Mouse (Mus musculus) MEL (cell line): ENCODE measurements at regions not wholly inside any gene's neighbourhood (a gene's known extent, or its start where the extent isn't known, plus 50 kb on each side); places are given as distances from the start of the nearest gene placed in this dataset.

Experiments
- DNase-seq: peaks from one replicate; pipeline ENCODE4 v3.0.0; 2011; ENCODE audit warnings: low read depth, low spot score
- H3K27ac ChIP-seq: 2 replicates; pipeline ENCODE4 v1.5.1; 2012; ENCODE audit warnings: low read depth, mild to moderate bottlenecking, control low read depth, low read length, moderate library complexity; ENCODE audit not compliant: control insufficient read depth
- H3K27me3 ChIP-seq, 2 experiments: fragments of 150-350 bp in 1 of 2; sonication (generic) in 1 of 2; 2 replicates each; pipeline ENCODE4 v1.6.1; 2012; ENCODE audit warnings: low read length in 2 of 2, mild to moderate bottlenecking in 2 of 2, improper control_type of control experiment in 1 of 2, moderate library complexity in 1 of 2; ENCODE audit not compliant: insufficient read depth in 2 of 2, control insufficient read depth in 1 of 2
- H3K36me3 ChIP-seq, 2 experiments: 2 replicates each; pipeline ENCODE4 v1.6.1; 2012 to 2014; ENCODE audit warnings: low read length in 2 of 2, improper control_type of control experiment in 1 of 2, inconsistent platforms in 1 of 2, mild to moderate bottlenecking in 1 of 2; ENCODE audit not compliant: insufficient read depth in 2 of 2, control insufficient read depth in 1 of 2
- H3K4me1 ChIP-seq, 2 experiments: fragments of 150-350 bp in 1 of 2; sonication (generic) in 1 of 2; 2 replicates each; pipeline ENCODE4 v1.6.1; 2012; ENCODE audit warnings: low read length in 2 of 2, improper control_type of control experiment in 1 of 2, mild to moderate bottlenecking in 1 of 2; ENCODE audit not compliant: insufficient read depth in 2 of 2, control insufficient read depth in 1 of 2
- H3K4me3 ChIP-seq, 2 experiments: fragments of 150-350 bp in 1 of 2; sonication (generic) in 1 of 2; 2 replicates each; pipeline ENCODE4 v1.5.1; 2012; ENCODE audit warnings: low read depth in 2 of 2, low read length in 2 of 2, mild to moderate bottlenecking in 2 of 2, moderate library complexity in 2 of 2, control low read depth in 1 of 2, improper control_type of control experiment in 1 of 2; ENCODE audit not compliant: control insufficient read depth in 1 of 2, insufficient read depth in 1 of 2
- H3K79me2 ChIP-seq: 2 replicates; pipeline ENCODE4 v1.6.1; 2012; ENCODE audit warnings: mild to moderate bottlenecking, low read length, moderate library complexity; ENCODE audit not compliant: control insufficient read depth, poor library complexity, insufficient read depth
- H3K9ac ChIP-seq: 2 replicates; pipeline ENCODE4 v1.6.1; 2012; ENCODE audit warnings: low read depth, mild to moderate bottlenecking, control low read depth, low read length, moderate library complexity; ENCODE audit not compliant: control insufficient read depth, poor library complexity, severe bottlenecking
- H3K9me3 ChIP-seq: fragments of 150-350 bp; sonication (generic); replicated peaks from 2 replicates; pipeline ENCODE4 v1.6.1; 2012; ENCODE audit warnings: mild to moderate bottlenecking, low read length, improper control_type of control experiment, moderate library complexity; ENCODE audit not compliant: insufficient read depth
- BHLHE40 ChIP-seq: IDR thresholded peaks from 2 replicates; pipeline ENCODE4 v1.6.1; 2012; ENCODE audit warnings: low read depth, mild to moderate bottlenecking, inconsistent platforms, low read length, improper control_type of control experiment, borderline replicate concordance
- CHD2 ChIP-seq: IDR thresholded peaks from 2 replicates; pipeline ENCODE4 v1.6.1; 2011; ENCODE audit warnings: low read length, improper control_type of control experiment
- CTCF ChIP-seq, 3 experiments: IDR thresholded peaks in 2 of 3; conservative IDR thresholded peaks in 1 of 3; 2 replicates each; pipeline ENCODE4 v1.5.1; 2011 to 2012; ENCODE audit warnings: low read length in 3 of 3, low read depth in 2 of 3, mild to moderate bottlenecking in 2 of 3, improper control_type of control experiment in 1 of 3, inconsistent platforms in 1 of 3, mixed read lengths in 1 of 3, moderate library complexity in 1 of 3; ENCODE audit not compliant: control insufficient read depth in 1 of 3, insufficient read depth in 1 of 3, poor library complexity in 1 of 3, severe bottlenecking in 1 of 3
- E2F4 ChIP-seq: IDR thresholded peaks from 2 replicates; pipeline ENCODE4 v1.6.1; 2011; ENCODE audit warnings: low read depth, low read length, improper control_type of control experiment, borderline replicate concordance
- GATA1 ChIP-seq: IDR thresholded peaks from 2 replicates; pipeline ENCODE4 v1.6.1; 2011; ENCODE audit warnings: low read depth, low read length, improper control_type of control experiment
- HCFC1 ChIP-seq: IDR thresholded peaks from 2 replicates; pipeline ENCODE4 v1.6.1; 2012; ENCODE audit warnings: low read depth, mild to moderate bottlenecking, inconsistent platforms, low read length, improper control_type of control experiment, moderate library complexity
- JUND ChIP-seq: IDR thresholded peaks from 2 replicates; pipeline ENCODE4 v1.6.1; 2011; ENCODE audit warnings: low read depth, mild to moderate bottlenecking, improper control_type of control experiment, low read length
- KAT2A ChIP-seq: conservative IDR thresholded peaks from 2 replicates; pipeline ENCODE4 v1.6.1; 2012; ENCODE audit warnings: low read depth, low read length, improper control_type of control experiment, inconsistent platforms
- MAFK ChIP-seq: IDR thresholded peaks from 2 replicates; pipeline ENCODE4 v1.6.1; 2011; ENCODE audit warnings: low read depth, mild to moderate bottlenecking, low read length, improper control_type of control experiment, borderline replicate concordance
- MAZ ChIP-seq: IDR thresholded peaks from 2 replicates; pipeline ENCODE4 v1.6.1; 2012; ENCODE audit warnings: low read depth, mild to moderate bottlenecking, inconsistent platforms, low read length, improper control_type of control experiment
- MXI1 ChIP-seq: IDR thresholded peaks from 2 replicates; pipeline ENCODE4 v1.6.1; 2011; ENCODE audit warnings: mild to moderate bottlenecking, low read depth, low read length, improper control_type of control experiment
- MYB ChIP-seq: IDR thresholded peaks from 2 replicates; pipeline ENCODE4 v1.6.1; 2011; ENCODE audit warnings: mild to moderate bottlenecking, low read depth, low read length, improper control_type of control experiment
- NRF1 ChIP-seq: IDR thresholded peaks from 2 replicates; pipeline ENCODE4 v1.6.1; 2014; ENCODE audit warnings: low read depth, mild to moderate bottlenecking, inconsistent platforms, low read length, improper control_type of control experiment, moderate library complexity; ENCODE audit not compliant: poor library complexity, insufficient read depth, severe bottlenecking
- POLR2AphosphoS2 ChIP-seq: IDR thresholded peaks from 2 replicates; pipeline ENCODE4 v1.6.1; 2011; ENCODE audit warnings: low read length, improper control_type of control experiment
- POLR2AphosphoS5 ChIP-seq: IDR thresholded peaks from 2 replicates; pipeline ENCODE4 v1.6.1; 2012; ENCODE audit warnings: low read depth, borderline replicate concordance, mild to moderate bottlenecking, inconsistent platforms, low read length, moderate library complexity, mixed read lengths
- SMC3 ChIP-seq: IDR thresholded peaks from 2 replicates; pipeline ENCODE4 v1.6.1; 2011; ENCODE audit warnings: low read depth, low read length, improper control_type of control experiment
- TBP ChIP-seq: IDR thresholded peaks from 2 replicates; pipeline ENCODE4 v1.8.0; 2011; ENCODE audit warnings: low read depth, low read length, improper control_type of control experiment
- UBTF ChIP-seq: IDR thresholded peaks from 2 replicates; pipeline ENCODE4 v1.6.1; 2012; ENCODE audit warnings: low read depth, mild to moderate bottlenecking, inconsistent platforms, low read length, improper control_type of control experiment, moderate library complexity, borderline replicate concordance; ENCODE audit not compliant: insufficient read depth
- ZC3H11A ChIP-seq: IDR thresholded peaks from 2 replicates; pipeline ENCODE4 v1.6.1; 2012; ENCODE audit warnings: low read depth, mild to moderate bottlenecking, inconsistent platforms, low read length, improper control_type of control experiment

DNA sequence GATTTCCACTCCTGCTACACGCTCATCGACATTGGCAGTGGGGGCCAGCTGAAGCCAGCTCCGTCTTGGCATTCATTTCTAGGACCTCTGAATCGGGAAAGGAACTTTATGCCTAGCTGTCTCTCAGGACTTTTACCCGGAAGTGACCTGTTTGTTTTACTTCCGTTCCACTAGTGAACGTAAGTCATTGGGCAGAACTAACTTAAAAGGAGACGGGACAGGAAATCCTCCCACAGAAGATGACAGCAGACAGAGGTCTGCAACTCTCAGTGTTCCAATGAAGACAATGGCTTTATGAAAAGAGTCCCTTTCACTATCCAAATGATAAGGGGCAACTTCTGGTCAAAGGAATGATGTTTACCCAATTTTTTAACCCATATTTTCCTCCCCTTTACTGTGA, 155.5 kb downstream of the Sec61b start:
- no peaks in the 10 kb centered on the region for H3K79me2 ChIP-seq
- no peaks in the 10 kb centered on the region for H3K27me3 ChIP-seq
- no peak overlapping the region for H3K9ac ChIP-seq
- no peak for TF ChIP-seq MAFK
- no peak for TF ChIP-seq CHD2
- TF ChIP-seq SMC3: no peak
- TF ChIP-seq POLR2AphosphoS5: no peak
- no peak for TF ChIP-seq ZC3H11A
- no peak for TF ChIP-seq NRF1
- TF ChIP-seq POLR2AphosphoS2: no peak
- TF ChIP-seq KAT2A: no peak
- TF ChIP-seq E2F4: no peak
- no peak for TF ChIP-seq HCFC1
- TF ChIP-seq MXI1: no peak
- TF ChIP-seq BHLHE40: no peak
- TF ChIP-seq MAZ: no peak
- no peak for TF ChIP-seq GATA1
- no peak for TF ChIP-seq TBP
- no peak for TF ChIP-seq MYB
- TF ChIP-seq UBTF: no peak
- TF ChIP-seq CTCF (IDR thresholded peaks at IDR 0.05 in 2 of 3, conservative IDR thresholded peaks at IDR 0.05 in 1 of 3; ENCODE audit: control insufficient read depth in 1 of 3, insufficient read depth in 1 of 3, low read depth in 2 of 3, low read length in 3 of 3, poor library complexity in 1 of 3, severe bottlenecking in 1 of 3): no peak
- TF ChIP-seq JUND: no peak
- no peak overlapping the region for H3K27ac ChIP-seq
- H3K9me3 ChIP-seq: no peaks in the 10 kb centered on the region
- no peak for DNase-seq
- no peak overlapping the region for H3K4me3 ChIP-seq
- no peaks in the 10 kb centered on the region for H3K4me1 ChIP-seq
- H3K36me3 ChIP-seq: no peaks in the 10 kb centered on the region

DNA sequence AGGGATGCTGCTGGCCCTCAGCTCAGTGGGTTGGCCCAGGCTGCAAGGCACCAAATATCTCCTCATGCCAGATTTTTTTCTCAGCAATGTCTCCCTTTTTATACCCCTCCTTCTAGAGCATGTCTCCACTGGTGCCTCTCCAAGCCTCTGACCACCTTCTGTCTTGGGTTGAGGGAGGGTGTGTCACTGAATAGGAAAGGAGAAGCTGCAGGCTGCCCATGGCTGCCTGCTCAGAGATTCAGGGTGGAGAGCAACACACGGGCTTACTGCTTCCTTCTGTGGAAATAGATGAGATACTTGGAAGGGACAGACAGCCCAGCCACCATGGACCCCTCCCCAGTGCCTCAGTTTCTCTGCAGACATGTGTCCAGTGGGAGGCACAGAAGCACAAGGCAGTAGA, 156.0 kb downstream of the Sec61b start:
- no peaks in the 10 kb centered on the region for H3K36me3 ChIP-seq
- no peaks in the 10 kb centered on the region for H3K9me3 ChIP-seq
- H3K27me3 ChIP-seq: no peaks in the 10 kb centered on the region
- H3K4me1 ChIP-seq: no peaks in the 10 kb centered on the region
- H3K27ac ChIP-seq: no peak overlapping the region
- no peak for TF ChIP-seq SMC3
- no peak for TF ChIP-seq POLR2AphosphoS5
- TF ChIP-seq, all 39 proteins: peak for 0
- no peaks in the 10 kb centered on the region for H3K79me2 ChIP-seq
- DNase-seq: no peak
- H3K4me3 ChIP-seq: no peak overlapping the region
- H3K9ac ChIP-seq: no peak overlapping the region
